Mouse (Mus musculus) ES-E14 (cell line): ENCODE measurements around the gene Hip1r.

Experiments used
- CHD2 ChIP-seq: IDR thresholded peaks from 2 replicates; pipeline ENCODE4 v1.6.1; 2014; ENCODE audit warnings: mild to moderate bottlenecking, low read depth, low read length, inconsistent platforms
- HCFC1 ChIP-seq: IDR thresholded peaks from 2 replicates; pipeline ENCODE4 v1.6.1; 2012; ENCODE audit warnings: low read length, inconsistent platforms, borderline replicate concordance; ENCODE audit not compliant: insufficient read depth
- MAFK ChIP-seq: IDR thresholded peaks from 2 replicates; pipeline ENCODE4 v1.6.1; 2014; ENCODE audit warnings: mild to moderate bottlenecking, low read depth, low read length, inconsistent platforms; ENCODE audit not compliant: insufficient read depth
- ZNF384 ChIP-seq: IDR thresholded peaks from 2 replicates; pipeline ENCODE4 v1.6.1; 2012; ENCODE audit warnings: low read depth, low read length, inconsistent platforms

- TF ChIP-seq MAFK (no peak), ZNF384 (no peak), CHD2 (no peak), HCFC1 (no peak)
Measured at GRCm38 (mm10) chr5:124043212-124043978, 70.0 kb downstream of the Hip1r start.
